Mouse (Mus musculus): Measurements from ENCODE around the gene Nxpe5. TPM values are rescaled to one million over a fixed set of nuclear protein-coding genes. Genes with fewer than 3 reads are reported as not detected.
"Not testable (repeated sequence)": the region's sequence is repeated elsewhere in the genome, so short reads cannot be mapped to it uniquely, and the experiment has no call there.

The Nxpe5 gene
- 1 to 10 TPM; 2.3 to 2.4 TPM for total RNA-seq (2021)
- long read RNA-seq, experiment 1, partial matches to known transcripts = 1 of 3 reads
- long read RNA-seq, experiment 1, other reads (novel, unspliced or antisense) = 2 of 3 reads
- long read RNA-seq, experiment 2, partial matches to known transcripts = 1 of 1 reads
- long read RNA-seq, experiment 2, other reads (novel, unspliced or antisense) = 0 of 1 reads

DNA sequence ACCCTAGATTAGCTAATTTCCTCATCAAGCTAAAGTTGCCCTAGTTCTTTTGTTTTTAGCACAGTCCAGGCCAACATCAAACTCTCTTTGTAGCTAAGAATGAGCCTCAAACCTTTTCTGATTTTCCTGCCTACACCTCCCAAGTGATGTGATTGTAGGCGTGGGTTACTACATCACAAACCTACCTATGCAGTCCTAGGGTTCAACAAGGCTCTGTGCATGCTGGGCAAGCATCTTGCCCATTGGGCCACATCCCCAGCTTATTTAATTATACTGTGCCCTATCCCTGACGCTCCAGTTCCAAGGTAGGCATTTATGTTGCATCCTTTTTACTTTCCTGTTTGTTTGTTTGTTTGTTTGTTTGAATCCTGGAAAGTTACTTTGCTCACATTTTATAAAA lies at the start of gene Nxpe5:
TSS of gene Nxpe5 (plus strand) at position 199 of the 400 bp plus-strand sequence.
- no peak for DNase-seq (ENCODE audit: low spot score in 2 of 2)

DNA sequence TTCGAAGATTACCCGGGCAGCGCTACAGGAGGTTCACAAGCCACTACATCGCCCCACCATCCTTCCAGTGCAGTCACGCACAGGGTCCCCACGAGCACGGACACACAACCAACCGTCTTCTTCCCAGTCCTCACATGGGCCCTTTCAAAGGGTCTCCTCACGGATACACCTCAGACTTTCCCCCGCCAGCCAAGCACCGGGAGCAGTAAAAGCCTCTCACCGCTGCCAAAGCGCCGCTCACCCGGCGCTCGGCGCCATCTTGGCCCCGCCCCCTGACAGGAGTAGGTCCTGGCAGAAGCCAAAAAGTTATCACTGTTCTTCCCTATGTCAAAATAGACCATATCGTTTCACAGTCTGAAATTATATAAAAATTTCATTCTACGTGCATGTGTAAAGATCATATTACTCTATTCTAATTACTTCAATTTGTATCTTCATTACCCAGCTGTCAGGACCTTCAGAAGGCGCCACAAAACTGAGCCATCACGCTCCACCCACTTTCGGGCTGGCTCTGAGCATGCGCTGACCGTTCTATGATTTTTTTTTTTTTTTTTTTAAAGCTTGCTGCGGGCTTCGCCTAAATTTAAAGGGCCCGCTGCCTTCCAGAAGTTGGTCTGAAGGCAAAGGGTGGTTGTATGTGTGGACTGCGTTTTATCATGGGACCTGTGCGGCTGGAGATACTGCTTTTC lies 38.6 kb upstream of the Nxpe5 start, which contains the start of the genes Taf6 and Cnpy4:
TSS of gene Taf6 (minus strand) at position 502 of the 689 bp plus-strand sequence.
TSS of gene Cnpy4 (plus strand) at position 536 of the 689 bp plus-strand sequence.
- DNase-seq (ENCODE audit: low spot score in 2 of 2) = peak; percentile 66 to 85

DNA sequence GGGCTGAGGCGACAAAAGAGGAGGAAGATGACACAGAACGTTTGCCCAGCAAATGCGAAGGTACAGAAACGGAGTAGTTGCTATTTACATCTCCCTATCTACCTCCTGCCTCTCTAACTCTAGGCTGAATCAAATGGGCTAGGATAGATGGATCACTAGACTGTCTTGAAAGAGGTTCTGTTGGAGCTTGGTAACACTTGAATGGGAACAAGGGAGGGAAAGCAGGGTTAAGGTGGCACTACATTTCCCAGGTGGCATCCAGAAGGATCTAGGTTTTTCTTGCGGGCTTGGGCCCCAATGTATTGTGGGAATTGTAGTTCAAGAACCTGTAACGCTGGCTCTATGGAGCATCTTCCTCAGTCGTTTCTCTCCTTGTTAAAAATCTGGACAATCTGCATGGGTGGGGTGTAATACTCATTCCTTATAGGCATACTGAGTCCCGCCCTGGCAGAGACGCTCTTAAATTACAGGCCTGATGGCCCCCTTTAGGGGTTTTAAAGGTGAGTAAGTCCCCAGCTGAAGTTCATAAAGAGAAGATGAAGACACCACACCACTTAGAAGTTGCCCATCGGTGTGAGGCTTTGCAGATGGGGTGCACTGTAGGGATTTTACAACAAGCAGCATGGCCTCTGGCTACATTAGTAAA lies 37.9 kb upstream of the Nxpe5 start:
- DNase-seq (ENCODE audit: low spot score in 2 of 2) = peak in 1 of 2 experiments; percentile 64

DNA sequence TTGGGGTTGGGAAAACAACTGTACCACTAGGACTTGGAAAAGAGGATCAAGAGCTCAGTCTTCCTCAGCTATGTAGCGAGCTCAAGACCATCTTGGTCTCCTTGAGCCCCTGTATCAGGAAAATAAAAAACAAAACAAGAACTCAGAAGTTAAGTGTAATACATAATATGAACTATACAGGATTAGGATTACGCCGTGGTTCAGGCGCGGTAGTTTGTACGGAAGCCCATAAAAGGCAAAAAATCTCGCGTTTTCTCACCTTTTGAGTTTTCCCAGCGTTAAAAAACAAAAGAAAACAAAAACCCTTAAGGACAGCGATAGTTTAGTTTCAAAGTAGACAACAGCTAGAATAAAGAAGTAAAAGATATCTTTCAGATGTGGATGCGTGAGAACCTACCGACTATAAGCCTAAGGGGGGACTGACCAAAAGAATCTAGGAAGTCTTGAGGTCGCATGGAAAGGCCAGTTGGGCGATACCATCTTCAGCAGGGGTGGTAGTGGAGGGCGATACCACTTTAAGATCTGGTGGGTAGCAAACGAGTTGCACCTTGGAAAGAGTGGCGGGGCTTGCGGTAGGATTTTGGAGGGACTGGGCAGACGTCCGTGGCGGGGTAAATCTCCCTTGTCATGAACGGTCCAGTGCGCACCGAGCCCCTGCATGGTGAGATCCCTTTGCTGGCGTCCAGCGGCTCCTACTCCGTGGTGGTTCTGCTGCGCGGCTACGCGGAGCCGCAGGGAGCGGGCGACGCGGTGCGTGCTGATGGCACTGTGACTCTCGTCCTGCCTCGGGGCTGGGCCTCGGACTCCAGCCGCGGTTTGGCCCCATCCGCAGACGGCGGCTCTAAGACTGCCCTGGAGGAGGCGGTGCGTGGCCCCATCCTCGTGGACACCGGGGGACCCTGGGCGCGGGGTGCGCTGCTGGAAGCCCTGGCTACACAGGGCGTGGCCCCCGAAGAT lies 31.6 kb upstream of the Nxpe5 start, which contains the start of gene Mblac1:
TSS of gene Mblac1 (plus strand) at position 544 of the 957 bp plus-strand sequence.
- peak; percentile 47 to 80 for DNase-seq (ENCODE audit: low spot score in 2 of 2)

DNA sequence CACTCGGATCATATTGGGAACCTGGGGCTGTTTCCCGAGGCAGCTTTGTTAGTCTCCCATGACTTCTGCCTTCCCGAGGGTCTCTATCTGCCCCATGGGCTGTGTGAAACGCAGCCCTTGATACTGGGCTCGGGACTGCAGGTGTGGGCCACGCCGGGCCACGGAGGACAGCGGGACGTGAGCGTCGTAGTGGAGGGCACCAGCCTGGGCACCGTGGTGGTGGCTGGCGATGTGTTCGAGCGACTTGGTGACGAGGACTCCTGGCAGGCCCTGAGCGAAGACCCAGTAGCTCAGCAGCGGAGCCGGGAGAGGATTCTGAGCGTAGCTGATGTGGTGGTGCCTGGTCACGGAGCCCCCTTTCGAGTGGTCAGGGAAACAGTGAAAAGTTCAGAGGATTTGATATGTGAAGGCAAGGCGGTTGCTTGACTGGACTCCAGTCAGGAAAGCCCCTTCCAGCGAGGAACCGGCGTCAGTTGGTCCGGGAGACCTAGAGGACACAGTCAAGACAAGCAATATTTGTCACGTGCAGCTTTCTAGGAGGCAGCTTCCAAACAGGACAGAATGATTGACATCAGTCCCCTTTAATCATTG lies 30.8 kb upstream of the Nxpe5 start:
- peak in 1 of 2 experiments; percentile 44 for DNase-seq (ENCODE audit: low spot score in 2 of 2)

DNA sequence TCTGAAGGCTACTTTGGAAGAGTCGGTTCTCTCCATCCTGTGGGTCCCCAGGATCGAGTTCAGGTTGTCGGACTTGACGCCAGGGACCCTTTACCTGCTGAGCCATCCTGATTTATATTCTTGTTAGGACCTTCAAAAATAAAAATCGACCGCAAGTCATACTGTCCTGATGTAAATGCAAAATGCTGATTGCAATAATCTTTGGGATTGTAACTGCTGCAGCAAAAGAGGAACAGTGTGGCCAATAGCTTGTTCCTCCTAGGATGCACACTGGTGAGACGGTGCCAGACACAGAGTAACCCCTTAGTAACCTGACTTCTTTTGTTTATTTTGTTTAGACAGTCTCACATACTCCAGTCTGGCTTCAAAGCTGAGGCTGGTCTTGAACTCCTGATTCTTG lies 30.2 kb upstream of the Nxpe5 start:
- DNase-seq (ENCODE audit: low spot score in 2 of 2) = no peak

DNA sequence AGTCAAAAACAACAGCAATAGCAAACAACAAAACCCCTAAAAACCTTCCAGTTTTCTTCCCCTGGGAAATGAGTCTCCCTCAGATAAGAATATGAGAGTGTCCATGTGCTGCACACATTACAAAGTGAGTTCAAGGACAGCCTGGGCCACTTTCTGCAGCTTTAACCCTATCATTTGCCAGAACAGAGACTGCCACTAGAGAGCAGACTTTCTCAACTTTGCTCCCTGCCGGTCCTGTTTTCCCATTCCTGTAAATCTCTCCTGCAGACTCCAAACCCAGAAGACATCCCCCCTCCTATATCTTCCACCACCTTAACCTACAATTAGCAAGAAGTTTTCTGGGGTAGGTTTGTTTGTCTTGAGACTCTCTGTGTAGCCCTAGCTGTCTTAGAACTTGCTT lies 26.1 kb upstream of the Nxpe5 start:
- no peak for DNase-seq (ENCODE audit: low spot score in 2 of 2)

DNA sequence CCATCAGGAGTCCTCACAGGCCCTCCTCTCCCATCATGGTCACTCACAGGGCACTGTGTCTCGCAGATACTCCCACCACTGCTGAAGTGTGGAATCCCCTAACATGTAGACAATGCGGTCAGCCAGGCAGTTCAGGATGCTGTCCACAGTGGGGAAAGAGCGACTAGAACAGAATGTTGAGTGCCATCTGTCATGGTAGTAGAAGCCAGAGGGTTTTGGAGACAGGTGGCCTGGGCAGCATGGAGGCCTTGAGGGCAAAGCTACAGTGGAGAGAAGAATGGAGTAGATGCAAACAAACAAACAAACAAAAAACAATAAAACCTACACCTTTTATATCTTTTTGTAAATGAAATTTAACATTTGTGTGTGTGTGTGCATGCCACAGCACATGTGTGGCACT lies 23.6 kb upstream of the Nxpe5 start:
- no peak for DNase-seq (ENCODE audit: low spot score in 2 of 2)

DNA sequence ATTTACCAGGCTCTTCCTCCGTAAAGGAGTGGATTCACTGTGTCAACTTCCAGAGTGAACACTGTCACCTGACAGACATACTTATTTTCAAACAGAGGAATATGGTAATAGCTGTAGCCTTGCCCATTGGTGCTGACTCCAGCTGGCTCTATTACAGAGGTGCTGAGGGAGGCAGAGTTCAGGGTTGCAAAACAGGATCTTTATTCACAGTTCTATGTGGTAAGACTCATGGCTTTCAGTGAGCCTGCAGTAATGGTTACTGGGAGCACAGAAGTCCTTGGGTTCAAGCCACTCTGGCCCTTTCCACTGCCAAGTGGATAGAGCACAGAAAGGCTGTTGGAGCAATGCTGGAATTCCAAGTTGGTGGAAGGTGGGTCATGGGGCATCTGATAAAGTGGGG lies 18.4 kb upstream of the Nxpe5 start:
- DNase-seq (ENCODE audit: low spot score in 2 of 2) = no peak

DNA sequence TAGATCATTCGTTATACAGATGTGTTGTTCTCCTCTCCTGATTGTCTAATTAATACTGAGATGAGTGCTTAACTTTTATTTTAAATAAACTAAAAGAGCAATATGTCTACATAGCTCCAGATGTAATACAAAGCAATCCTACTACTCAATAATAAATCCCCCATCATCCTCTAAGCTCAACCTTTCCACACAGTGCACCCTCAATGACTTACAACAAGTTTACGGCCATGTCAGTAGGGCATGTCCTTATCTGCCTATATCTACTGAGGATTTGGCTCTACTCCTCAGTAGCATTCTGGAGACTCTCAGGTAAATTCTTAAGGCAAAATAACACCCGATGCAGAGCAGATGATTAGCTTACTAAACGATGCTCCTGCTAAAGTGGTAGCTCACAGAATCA lies 17.8 kb upstream of the Nxpe5 start:
- no peak for DNase-seq (ENCODE audit: low spot score in 2 of 2)

DNA sequence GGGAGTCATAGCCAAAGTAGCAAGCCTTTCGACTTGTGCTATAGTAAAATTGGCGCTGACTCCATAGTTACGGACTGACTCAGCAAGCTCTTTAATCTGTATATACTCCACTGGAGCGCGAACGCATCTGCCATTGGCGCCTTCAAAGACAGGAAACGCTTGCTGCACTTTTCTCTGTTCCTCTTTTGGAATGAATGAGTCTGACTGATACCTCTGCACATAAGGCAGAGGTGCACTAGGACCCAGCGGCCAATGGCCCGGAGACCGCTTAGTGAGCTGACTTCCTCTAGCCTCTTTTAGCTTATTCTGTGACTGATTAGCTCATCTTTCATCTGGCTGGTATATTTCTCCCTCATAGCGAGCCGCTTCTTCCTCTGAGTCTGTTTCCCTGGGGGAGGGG lies 9.1 kb upstream of the Nxpe5 start:
- not testable (repeated sequence) for DNase-seq (ENCODE audit: low spot score in 2 of 2)

DNA sequence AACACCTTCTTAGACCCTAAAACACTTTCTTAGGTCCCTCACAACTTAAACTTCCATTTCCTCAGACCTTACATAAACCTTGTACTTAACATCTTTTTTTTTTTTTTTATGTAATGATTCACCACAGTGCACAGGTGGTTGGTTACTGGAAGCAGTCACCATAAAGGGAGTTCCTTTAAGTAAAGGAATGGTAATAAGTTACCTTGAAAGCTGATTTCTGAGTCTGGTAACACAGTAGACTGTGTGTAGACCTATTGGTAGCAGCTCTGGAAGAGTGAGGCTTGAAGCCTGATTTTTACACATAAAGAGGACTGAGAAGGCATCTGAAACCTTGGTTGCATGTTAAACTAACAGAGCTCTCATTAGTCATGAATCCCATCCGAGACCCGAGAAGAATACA lies 5.8 kb upstream of the Nxpe5 start:
- no peak for DNase-seq (ENCODE audit: low spot score in 2 of 2)

DNA sequence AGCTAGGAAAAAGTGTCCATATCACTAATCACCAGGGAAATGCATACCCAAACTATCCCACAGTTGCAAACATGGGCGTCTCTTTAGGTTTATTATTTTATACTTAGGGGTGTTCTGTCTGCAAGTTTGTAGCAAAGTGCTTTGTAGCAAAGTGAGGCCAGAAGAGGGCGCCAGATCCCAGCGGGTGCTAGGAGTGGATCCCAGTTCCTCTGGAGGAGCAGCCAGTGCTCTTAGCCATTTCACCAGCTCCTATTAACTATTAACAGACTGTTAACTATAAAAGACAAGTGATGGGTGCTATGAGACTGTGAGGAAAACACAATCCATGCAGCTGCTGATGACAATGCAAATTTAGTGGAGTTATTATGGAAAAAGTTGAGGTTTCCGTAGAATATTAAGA lies 3.6 kb upstream of the Nxpe5 start:
- peak; percentile 71 to 84 for DNase-seq (ENCODE audit: low spot score in 2 of 2)

DNA sequence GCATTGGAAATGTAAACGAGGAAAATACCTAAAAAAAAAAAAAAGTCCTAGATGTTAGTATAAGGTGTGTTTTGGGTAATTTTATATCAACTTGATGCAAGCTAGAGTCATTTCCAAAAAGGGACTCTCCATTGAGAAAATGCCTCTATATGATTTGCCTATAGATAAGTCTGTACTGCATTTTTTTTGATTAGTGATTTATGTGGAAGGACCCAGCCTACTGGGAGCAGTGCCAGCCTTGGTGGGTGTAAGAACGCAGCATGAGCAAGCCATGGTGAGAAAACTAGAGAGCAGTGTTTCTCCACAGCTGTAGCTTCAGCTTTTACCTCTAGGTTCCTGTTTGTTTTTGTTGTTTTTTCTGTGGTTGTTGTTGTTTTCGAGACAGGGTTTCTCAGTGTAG lies 2.4 kb upstream of the Nxpe5 start:
- no peak for DNase-seq (ENCODE audit: low spot score in 2 of 2)

DNA sequence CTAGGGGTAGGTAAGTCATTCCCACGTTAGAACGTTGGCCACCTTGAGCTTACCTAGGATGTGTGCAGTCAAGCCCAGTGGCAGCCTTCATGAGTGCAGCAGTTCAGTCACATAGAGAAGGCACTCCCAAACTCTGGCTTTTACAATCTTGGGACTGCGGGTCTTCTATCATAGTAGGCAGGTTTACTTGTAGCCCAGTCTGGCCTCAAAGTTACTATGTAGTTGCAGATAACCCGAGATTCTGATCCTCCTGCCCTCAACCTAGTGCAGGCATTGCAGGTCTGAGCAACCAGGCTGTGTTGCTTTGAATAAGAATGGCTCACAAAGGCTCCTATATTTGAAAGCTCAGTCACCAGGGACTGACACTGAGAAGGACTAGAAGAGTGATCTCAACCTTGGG lies 793 bp downstream of the Nxpe5 start:
- DNase-seq (ENCODE audit: low spot score in 2 of 2) = no peak

DNA sequence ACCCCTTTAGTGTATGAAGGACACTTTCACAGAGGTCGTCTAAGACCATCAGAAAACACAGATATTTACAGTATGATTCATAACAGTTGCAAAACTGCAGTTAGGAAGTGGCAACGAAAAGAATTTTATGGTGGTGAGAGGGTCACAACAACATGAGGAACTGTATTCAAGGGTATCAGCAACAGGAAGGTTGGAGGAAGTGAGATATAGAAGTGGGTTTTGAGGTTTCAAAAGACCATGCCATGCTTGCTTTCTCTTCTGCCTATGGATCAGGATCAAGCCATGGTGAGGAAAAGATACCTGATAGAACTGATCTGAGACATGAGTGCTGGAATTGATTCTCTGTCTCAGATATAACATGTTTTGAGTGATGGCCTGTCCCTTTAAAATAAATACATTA lies 1.7 kb downstream of the Nxpe5 start:
- no peak for DNase-seq (ENCODE audit: low spot score in 2 of 2)

DNA sequence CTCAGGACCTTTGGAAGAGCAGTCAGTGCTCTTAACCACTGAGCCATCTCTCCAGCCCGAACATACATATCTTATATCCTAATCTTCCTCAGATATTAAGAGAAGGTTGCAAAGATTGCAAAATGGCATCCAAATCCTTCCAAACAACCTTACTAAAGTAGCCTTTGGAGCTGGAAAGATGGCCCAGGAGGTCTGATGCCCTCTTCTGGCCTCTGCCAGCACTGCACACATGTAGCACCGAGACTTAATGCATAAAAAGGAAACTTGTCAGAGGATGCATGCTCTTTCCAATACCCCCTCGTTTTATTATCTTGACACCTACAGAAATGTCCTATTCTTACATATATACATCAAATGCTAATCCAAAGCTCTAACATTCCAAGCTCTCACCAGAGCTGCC lies 2.3 kb downstream of the Nxpe5 start:
- DNase-seq (ENCODE audit: low spot score in 2 of 2) = no peak

DNA sequence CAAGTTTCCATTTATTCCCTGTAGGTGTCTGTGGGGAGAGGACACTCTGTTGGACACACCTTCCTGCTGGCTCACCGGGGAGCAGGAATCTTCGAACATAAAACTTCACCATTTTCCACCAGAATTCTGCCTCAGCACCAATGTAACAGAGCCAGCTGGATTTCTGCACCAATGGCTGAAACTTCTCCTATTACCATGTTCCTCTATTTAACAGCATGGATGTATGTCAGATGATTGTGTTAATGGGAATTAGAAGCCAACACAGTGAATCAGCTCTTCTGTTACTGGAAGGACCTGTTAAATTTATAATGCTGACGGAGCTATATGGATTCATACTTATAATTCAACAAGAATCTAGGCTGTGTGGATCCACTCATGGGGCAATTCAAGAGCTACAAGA lies 3.8 kb downstream of the Nxpe5 start:
- no peak for DNase-seq (ENCODE audit: low spot score in 2 of 2)

DNA sequence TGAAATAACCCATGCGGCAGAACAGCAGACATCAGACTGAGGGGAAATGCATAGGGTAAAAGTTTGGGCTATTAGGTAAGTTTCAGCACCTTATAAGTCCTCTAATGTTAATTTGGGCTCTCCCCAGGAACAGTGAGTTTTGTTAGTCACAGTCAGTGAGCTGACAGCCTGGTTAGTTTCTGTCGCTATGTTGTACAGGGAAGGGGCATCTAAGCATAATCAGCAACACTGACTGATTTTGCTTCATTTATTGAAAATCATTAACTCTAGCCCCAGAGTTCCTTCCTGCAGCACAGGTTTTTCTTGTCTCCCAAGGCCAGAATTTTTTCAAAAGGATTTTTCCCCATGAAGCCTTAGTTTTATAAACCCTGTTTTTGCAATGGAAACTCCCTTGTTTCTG lies 8.1 kb downstream of the Nxpe5 start:
- DNase-seq (ENCODE audit: low spot score in 2 of 2) = no peak

DNA sequence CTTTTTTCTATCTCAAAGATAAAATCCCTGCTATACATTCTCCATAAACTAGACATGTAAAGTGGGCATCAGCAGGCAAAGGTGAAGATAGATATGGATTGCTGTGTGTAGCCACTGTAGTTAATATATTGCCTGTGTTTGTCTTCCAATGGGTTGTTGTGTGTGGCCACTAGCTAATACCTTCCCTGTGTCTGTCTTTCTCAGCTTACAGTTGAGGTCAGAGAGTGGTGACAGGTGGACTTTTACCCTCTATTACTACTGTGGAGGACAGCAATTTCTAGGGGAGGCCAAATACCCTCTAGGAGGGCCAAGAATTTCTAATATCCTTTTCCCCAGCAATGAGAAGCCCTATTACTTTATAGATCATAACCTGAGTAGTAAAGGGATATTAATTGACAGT lies 8.5 kb downstream of the Nxpe5 start:
- DNase-seq (ENCODE audit: low spot score in 2 of 2) = no peak

DNA sequence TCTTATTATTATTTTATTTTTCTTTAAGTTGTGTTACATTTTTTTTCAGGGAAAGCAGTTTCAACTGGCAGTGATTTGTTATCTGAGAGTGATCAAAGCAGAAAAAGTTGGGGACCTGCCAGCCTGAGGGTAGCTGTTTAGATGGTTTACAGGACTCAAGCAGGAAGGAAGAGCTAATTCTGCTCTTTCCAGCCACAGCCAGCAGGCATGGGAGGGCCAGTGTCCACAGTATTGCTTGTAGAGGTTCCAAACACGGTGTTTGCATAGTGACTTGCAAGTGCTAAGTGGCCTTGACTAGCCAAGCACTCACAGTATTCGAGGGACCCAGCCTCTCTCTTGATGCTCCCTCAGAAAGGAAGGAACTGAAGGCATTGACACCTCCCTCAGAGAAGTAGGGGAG lies 15.8 kb downstream of the Nxpe5 start:
- DNase-seq (ENCODE audit: low spot score in 2 of 2) = no peak
